Mouse (Mus musculus): ENCODE measurements around the gene Olfr381.

DNA sequence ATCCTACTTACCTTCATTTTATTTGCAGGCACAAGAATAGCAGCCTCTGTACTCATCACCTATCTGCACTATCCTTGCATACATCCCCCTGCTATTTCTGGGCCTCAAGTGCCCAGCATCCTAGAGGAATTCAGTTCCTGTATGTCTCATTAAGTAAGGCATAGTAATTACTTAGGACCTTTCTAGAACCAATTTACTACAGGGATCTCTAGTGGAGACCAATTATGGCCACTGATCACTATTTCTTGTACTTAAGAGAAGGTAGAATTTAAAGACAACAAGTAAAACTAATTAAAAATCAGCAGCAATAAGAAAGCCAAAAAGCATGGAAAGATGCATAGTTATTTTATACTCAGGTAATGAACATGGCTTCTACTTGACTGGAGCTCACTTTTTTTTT lies at the start of gene Olfr381:
- TF ChIP-seq POLR2A (IDR thresholded peaks at IDR 0.05; ENCODE audit: insufficient read depth, low read length) (no peak), CTCF (IDR thresholded peaks at IDR 0.05; ENCODE audit: low read depth, low read length) (no peak), EP300 (IDR thresholded peaks at IDR 0.05; ENCODE audit: insufficient read depth, low read depth, low read length) (no peak)

All from ES-Bruce4 (cell line).